Mouse (Mus musculus) heart, embryonic 11.5 days (tissue): ENCODE measurements around the gene AI837181. TPM values are rescaled to one million over a fixed set of nuclear protein-coding genes. Genes with fewer than 3 reads are reported as not detected.

Source experiments
- ATAC-seq: fragments of 200-750 bp; cut with Nextera tagmentation; replicated peaks from 2 replicates; pipeline ENCODE4 v1.8.0; 2017; ENCODE audit warnings: moderate library complexity; ENCODE audit not compliant: insufficient number of reproducible peaks, low FRiP score, low TSS enrichment
- H3K27ac ChIP-seq: fragments of 300-500 bp; sonication (generic); 2 replicates; pipeline ENCODE4 v1.5.1; 2014; ENCODE audit warnings: mild to moderate bottlenecking, low read depth, low read length
- H3K27me3 ChIP-seq: fragments of 300-500 bp; sonication (generic); 2 replicates; pipeline ENCODE4 v1.6.1; 2014; ENCODE audit warnings: mild to moderate bottlenecking, low read length, mixed read lengths; ENCODE audit not compliant: control insufficient read depth, insufficient read depth
- H3K36me3 ChIP-seq: fragments of 300-500 bp; sonication (generic); 2 replicates; pipeline ENCODE4 v1.6.1; 2014; ENCODE audit warnings: mild to moderate bottlenecking, low read length, moderate library complexity, mixed read lengths; ENCODE audit not compliant: control insufficient read depth, insufficient read depth
- H3K4me1 ChIP-seq: fragments of 300-500 bp; sonication (generic); 2 replicates; pipeline ENCODE4 v1.6.1; 2014; ENCODE audit warnings: low read length; ENCODE audit not compliant: control insufficient read depth, insufficient read depth
- H3K4me2 ChIP-seq: fragments of 300-500 bp; sonication (generic); 2 replicates; pipeline ENCODE4 v1.6.1; 2014; ENCODE audit warnings: mild to moderate bottlenecking, moderate library complexity
- H3K4me3 ChIP-seq: fragments of 300-500 bp; sonication (generic); 2 replicates; pipeline ENCODE4 v1.5.1; 2014; ENCODE audit warnings: low read depth, low read length
- H3K9ac ChIP-seq: fragments of 300-500 bp; sonication (generic); 2 replicates; pipeline ENCODE4 v1.6.1; 2014; ENCODE audit warnings: mild to moderate bottlenecking, low read depth, low read length, moderate library complexity
- H3K9me3 ChIP-seq: fragments of 300-500 bp; sonication (generic); replicated peaks from 2 replicates; pipeline ENCODE4 v1.6.1; 2016; ENCODE audit warnings: low read length; ENCODE audit not compliant: control insufficient read depth
- WGBS: fragments of 180-500 bp; shearing (Covaris S2); extraction: QIAGEN DNeasy Blood & Tissue Kit; methylation state at CpG from one replicate; pipeline ENCODE4 v1.1.7; 2014; ENCODE audit not compliant: insufficient replicate concordance; 5-methylcytosine and 5-hydroxymethylcytosine counted together
- polyA plus RNA-seq: library from polyadenylated mRNA; unstranded; fragments of >200 nt; fragmentation: Nextera tagmentation; extraction: Ambion mirVana; gene quantifications from 2 replicates; pipeline ENCODE4 v1.2.1, GENCODE M21; 2014

The AI837181 gene
- polyA plus RNA-seq, 1 experiment from 2014 or later, result 27.4 TPM

DNA sequence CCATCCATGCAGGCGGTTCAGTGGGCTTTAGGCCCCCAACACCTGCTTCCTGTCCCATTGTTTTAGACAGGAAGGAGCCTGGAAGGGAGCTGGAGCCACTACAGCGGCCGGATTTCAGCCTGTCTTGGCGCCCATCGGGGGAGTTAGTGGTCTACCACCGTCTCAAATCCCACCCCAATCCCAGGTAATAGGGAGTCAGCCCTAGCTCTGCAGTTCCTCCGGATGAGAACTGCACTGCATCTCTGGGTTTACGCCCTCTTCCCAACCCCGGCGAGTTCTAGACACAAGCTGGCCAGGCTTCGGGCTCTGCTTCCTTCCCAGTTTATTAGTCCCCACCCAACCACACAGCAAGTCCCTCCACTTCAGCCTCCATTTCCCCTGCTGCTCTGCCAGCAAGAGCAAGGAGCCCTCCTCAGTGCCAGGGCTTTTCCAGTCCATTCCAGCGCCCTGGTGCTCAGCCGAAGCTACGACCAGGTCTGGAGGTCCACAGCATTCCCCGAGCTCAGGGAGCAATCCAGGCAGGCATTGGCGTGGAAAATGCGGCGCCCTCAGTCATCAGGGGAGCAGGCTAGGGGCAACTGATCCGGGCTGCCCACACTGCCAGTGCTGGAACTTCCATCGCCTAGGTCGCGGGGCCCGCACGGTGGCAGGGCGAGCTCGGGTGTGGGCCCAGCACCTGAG lies 31.4 kb downstream of the AI837181 start:
- Histone ChIP-seq H3K4me2 (peak overlapping the region; percentile 100), H3K27ac (peak overlapping the region; percentile 94), H3K27me3 (no peaks in the 10 kb centered on the region), H3K9me3 (no peaks in the 10 kb centered on the region), H3K36me3 (no peaks in the 10 kb centered on the region), H3K4me3 (peak overlapping the region; percentile 87), H3K4me1 (peaks cover 25% of the 10 kb centered on the region), H3K9ac (peak overlapping the region; percentile 95)
- 3% methylated on average over 26 of the region's 26 CpGs for WGBS
- no peak for ATAC-seq

DNA sequence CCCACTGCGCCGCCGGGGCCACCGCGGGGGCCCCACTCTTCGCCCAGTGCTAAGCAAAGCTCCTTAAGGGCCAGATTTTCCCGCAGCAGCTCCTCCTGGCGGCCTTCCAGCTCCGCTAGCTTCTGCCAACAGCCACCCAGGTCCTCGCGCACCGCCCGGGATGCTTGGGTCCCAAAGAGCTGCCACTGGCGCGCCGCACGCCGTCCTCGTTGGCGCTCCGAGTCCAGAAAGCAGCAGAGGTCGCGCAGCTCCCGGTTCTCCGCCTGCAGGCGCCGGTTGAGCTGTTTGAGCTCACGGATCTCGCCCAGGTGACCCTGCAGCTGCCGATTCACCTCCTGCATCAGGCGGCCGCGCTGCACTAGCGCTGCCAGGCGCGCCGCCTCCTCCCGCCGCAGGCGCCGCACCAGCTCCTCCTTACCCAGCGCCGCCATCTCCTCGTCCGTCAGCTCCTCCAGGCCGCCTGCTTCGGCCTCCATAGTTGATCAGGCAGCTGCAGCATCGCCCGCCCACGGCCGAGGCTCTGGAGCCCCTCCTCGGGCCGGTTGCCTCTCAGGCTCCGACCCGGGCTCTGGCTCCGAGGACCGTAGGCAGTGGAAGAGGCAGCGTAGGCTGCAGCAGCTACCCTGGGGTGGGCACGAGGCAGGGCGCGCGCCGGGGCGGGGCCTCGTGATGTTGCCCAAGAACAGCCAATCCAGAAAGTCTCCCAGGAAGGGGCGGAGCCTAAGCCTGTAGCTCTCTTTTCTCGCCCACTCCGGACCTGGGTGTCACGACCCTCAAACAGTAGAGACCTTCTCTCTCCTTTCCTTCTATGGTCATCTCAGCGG lies 32.2 kb downstream of the AI837181 start:
- peak; percentile 87 for ATAC-seq
- H3K27ac ChIP-seq, result peak overlapping the region; percentile 94
- H3K9ac ChIP-seq, result peak overlapping the region; percentile 95
- peak overlapping the region; percentile 100 for H3K4me2 ChIP-seq
- no peaks in the 10 kb centered on the region for H3K27me3 ChIP-seq
- H3K4me1 ChIP-seq, result peaks cover 25% of the 10 kb centered on the region
- peak overlapping the region; percentile 87 for H3K4me3 ChIP-seq
- H3K36me3 ChIP-seq, result no peaks in the 10 kb centered on the region
- no peaks in the 10 kb centered on the region for H3K9me3 ChIP-seq
- WGBS, result 1% methylated on average over 64 of the region's 70 CpGs

DNA sequence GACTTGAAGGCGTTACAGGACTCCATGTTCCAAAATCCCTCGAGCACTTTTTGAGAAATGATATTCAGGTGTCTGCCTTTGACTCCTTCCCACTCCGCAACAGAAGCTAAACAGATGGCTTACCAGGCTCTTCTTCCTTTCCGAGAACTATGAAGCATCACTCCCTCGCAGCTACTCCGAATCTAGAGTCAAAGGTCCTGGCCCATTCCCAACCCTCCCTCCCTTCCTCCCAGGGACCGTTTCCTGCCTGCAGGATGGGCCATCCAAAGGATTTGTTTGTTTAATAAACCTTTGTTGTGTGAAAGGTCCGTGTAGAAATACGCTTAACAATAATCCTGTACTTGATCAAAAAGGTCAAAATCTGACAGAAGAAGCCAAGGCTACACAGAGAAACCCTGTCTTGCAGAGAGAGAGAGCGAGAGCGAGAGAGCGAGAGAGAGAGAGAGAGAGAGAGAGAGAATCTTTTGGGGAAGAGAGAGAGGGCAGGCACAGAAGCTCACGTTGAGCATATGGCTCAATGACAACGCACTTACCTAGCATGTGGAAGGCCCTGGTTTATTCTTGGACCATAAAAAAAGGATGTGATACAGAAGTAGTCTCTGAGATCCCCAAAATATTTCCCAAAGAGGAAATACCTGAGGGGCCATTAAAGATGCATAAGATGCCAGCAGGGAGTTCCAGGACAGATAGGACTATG lies 33.0 kb downstream of the AI837181 start, which contains the start of gene Ccdc85b:
Ccdc85b (minus strand) TSS at position 149 of the 697 bp plus-strand sequence.
- H3K27me3 ChIP-seq, result no peaks in the 10 kb centered on the region
- H3K4me2 ChIP-seq, result peak within 1 kb of the TSS; percentile 100
- peaks cover 25% of the 10 kb centered on the region for H3K4me1 ChIP-seq
- H3K4me3 ChIP-seq, result peak within 1 kb of the TSS; percentile 87
- no peaks in the 10 kb centered on the region for H3K9me3 ChIP-seq
- H3K36me3 ChIP-seq, result no peaks in the 10 kb centered on the region
- peak within 1 kb of the TSS; percentile 95 for H3K9ac ChIP-seq
- no peak for ATAC-seq
- WGBS, result 14% methylated on average over 14 of the region's 14 CpGs
- H3K27ac ChIP-seq, result peak within 1 kb of the TSS; percentile 94

DNA sequence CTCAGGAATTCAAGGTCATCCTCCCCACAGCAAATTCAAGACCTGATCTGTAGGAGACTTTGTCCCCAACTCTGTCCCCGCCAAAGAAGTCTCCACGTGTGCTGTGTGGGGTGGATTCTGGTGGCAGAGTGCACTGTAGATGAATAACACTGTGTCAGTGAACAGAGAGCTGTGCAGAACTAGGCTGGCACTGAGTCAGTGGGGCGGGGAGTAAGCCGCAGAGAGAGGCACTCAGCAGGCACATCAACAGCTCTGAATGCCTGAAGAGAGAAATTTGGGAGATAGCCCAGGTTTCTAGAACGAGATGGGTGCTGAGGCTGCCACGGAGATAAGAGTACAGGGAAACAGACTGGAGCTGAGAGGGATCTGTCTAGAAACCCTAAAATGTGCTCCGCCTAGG lies 34.1 kb downstream of the AI837181 start:
- Histone ChIP-seq H3K4me1 (peaks cover 28% of the 10 kb centered on the region), H3K27me3 (no peaks in the 10 kb centered on the region), H3K4me2 (no peak overlapping the region), H3K36me3 (no peaks in the 10 kb centered on the region), H3K27ac (no peak overlapping the region), H3K4me3 (no peak overlapping the region), H3K9ac (no peak overlapping the region), H3K9me3 (no peaks in the 10 kb centered on the region)
- no peak for ATAC-seq
- WGBS, result 54% methylated on average over 7 of the region's 7 CpGs

DNA sequence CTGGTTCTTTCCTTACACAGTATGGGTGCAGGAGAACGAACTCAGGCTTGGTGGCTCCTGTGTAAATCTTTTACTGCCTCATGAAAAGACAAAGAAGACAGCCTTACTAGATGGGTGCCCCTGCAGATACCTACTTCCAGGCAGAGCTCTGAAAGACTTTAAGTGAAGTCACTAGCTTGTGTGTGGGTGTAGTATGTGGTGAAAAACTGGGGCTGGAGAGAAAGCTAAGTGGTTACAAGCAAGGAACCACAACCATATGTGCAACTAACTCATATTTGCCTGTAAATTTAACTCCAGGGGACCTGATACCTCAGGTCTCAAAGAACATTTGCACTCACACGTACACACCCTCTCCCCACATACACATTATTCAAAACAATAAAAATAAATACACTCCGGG lies 35.0 kb downstream of the AI837181 start:
- no peaks in the 10 kb centered on the region for H3K27me3 ChIP-seq
- H3K4me2 ChIP-seq, result peak overlapping the region; percentile 96
- peak overlapping the region; percentile 87 for H3K9ac ChIP-seq
- peaks cover 32% of the 10 kb centered on the region for H3K4me1 ChIP-seq
- no peaks in the 10 kb centered on the region for H3K36me3 ChIP-seq
- no peak for ATAC-seq
- 25% methylated on average over 3 of the region's 3 CpGs for WGBS
- H3K4me3 ChIP-seq, result peak overlapping the region; percentile 79
- peak overlapping the region; percentile 43 for H3K27ac ChIP-seq
- no peaks in the 10 kb centered on the region for H3K9me3 ChIP-seq

DNA sequence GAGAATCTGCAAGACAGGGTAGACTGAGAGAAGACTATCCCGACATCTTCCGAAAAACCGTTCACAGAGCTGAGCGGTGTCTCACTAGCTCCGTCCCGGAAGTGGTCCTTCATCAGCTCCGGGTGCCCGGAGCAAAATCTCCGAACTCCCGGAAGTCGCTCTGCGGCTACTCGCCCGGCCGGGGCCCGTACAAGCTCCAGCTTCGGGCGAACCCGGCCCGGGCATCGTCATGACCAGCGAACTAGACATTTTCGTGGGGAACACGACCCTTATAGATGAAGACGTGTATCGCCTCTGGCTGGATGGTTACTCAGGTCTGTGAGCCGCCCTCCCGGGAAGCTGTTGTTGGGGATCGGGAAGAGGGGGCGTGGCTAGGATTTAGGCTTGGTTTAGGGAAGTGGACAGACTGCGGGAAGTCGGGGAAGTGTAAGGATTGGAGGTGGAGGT lies 35.5 kb downstream of the AI837181 start, which contains the start of gene Fibp:
Fibp (plus strand) TSS at position 151 of the 447 bp plus-strand sequence.
- ATAC-seq, result peak; percentile 53; the same call in 1 of the 2 replicates

DNA sequence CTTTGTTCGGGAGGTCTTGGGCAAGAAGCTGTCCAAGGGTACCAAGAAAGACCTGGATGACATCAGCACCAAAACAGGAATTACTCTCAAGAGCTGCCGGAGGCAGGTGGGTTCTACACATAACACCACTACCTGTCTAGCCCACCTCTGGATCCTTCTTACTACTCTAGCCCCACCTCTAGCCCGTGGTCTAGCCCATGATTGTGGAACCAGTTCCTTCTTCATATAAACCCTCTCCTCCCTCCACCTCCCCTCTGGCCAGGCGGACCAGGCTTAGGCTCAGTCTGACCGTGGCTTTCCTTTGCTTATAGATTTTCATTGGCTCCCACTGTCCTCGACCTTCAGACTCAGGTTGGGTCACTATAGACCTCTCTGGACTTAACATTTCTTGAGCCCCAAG lies 36.5 kb downstream of the AI837181 start:
- Histone ChIP-seq H3K27me3 (no peaks in the 10 kb centered on the region), H3K4me2 (peak overlapping the region; percentile 96), H3K9me3 (no peaks in the 10 kb centered on the region), H3K4me3 (peak overlapping the region; percentile 79; the same call in 1 of the 2 replicates), H3K36me3 (peaks cover 14% of the 10 kb centered on the region), H3K4me1 (peaks cover 20% of the 10 kb centered on the region), H3K27ac (no peak overlapping the region), H3K9ac (peak overlapping the region; percentile 87; the same call in 1 of the 2 replicates)
- no peak for ATAC-seq
- WGBS, result 84% methylated on average over 6 of the region's 6 CpGs

More for the DNA sequence above, 35.5 kb downstream of the AI837181 start, which contains the start of gene Fibp:
- H3K4me3 ChIP-seq, result peak within 1 kb of the TSS; percentile 79
- no peaks in the 10 kb centered on the region for H3K27me3 ChIP-seq
- H3K4me2 ChIP-seq, result peak within 1 kb of the TSS; percentile 96
- under 1% methylated on average over 32 of the region's 32 CpGs for WGBS
- H3K36me3 ChIP-seq, result peaks cover 4% of the 10 kb centered on the region
- peak within 1 kb of the TSS; percentile 87 for H3K9ac ChIP-seq
- H3K4me1 ChIP-seq, result peaks cover 27% of the 10 kb centered on the region
- no peaks in the 10 kb centered on the region for H3K9me3 ChIP-seq
- peak within 1 kb of the TSS; percentile 43 for H3K27ac ChIP-seq

DNA sequence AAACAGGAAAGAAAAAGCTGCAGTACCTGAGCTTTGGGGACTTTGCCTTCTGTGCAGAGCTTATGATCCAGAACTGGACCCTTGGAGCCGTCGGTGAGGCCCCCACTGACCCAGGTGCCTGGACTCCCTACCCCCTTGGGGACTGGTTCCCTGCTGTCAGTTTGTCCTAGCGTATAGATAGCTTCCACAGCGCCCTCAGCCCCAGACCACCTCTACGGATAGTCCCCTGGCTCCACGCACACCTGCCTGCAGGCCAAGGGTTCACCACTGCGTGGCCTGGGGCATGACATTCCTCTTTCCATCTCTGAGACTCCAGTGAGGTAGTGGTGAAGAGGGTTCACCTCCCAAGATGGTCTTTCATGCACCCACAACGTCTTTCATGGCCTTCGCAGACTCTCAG lies 38.3 kb downstream of the AI837181 start:
- H3K4me3 ChIP-seq, result no peak overlapping the region
- no peak for ATAC-seq
- no peak overlapping the region for H3K4me2 ChIP-seq
- 82% methylated on average over 9 of the region's 9 CpGs for whole genome bisulfite sequencing
- no peaks in the 10 kb centered on the region for H3K27me3 ChIP-seq
- H3K9ac ChIP-seq, result no peak overlapping the region
- peaks cover 14% of the 10 kb centered on the region for H3K4me1 ChIP-seq
- no peak overlapping the region for H3K27ac ChIP-seq
- no peaks in the 10 kb centered on the region for H3K9me3 ChIP-seq
- H3K36me3 ChIP-seq, result peaks cover 18% of the 10 kb centered on the region
